Mouse (Mus musculus) forebrain, embryonic 12.5 days (tissue): ENCODE measurements around the gene Blvrb. TPM values are rescaled to one million over a fixed set of nuclear protein-coding genes. Genes with fewer than 3 reads are reported as not detected.

Experiments used
- ATAC-seq: fragments of 200-750 bp; cut with Nextera tagmentation; 2 replicates; pipeline ENCODE4 v1.8.0; 2017; ENCODE audit warnings: moderate TSS enrichment; ENCODE audit not compliant: low FRiP score
- H3K27ac ChIP-seq: fragments of 300-500 bp; sonication (generic); 2 replicates; pipeline ENCODE4 v1.5.1; 2016; ENCODE audit warnings: mild to moderate bottlenecking
- H3K27me3 ChIP-seq: fragments of 300-500 bp; sonication (generic); 2 replicates; pipeline ENCODE4 v1.6.1; 2016; ENCODE audit warnings: mild to moderate bottlenecking
- H3K36me3 ChIP-seq: fragments of 300-500 bp; sonication (generic); replicated peaks from 2 replicates; pipeline ENCODE4 v1.6.1; 2016; ENCODE audit warnings: mild to moderate bottlenecking
- H3K4me1 ChIP-seq: fragments of 300-500 bp; sonication (generic); 2 replicates; pipeline ENCODE4 v1.6.1; 2016
- H3K4me2 ChIP-seq: fragments of 300-500 bp; sonication (generic); 2 replicates; pipeline ENCODE4 v1.6.1; 2016; ENCODE audit warnings: mild to moderate bottlenecking, moderate library complexity
- H3K4me3 ChIP-seq: fragments of 300-500 bp; sonication (generic); replicated peaks from 2 replicates; pipeline ENCODE4 v1.5.1; 2016; ENCODE audit warnings: mild to moderate bottlenecking
- H3K9ac ChIP-seq: fragments of 300-500 bp; sonication (generic); 2 replicates; pipeline ENCODE4 v1.6.1; 2016; ENCODE audit warnings: mild to moderate bottlenecking
- H3K9me3 ChIP-seq: fragments of 300-500 bp; sonication (generic); 2 replicates; pipeline ENCODE4 v1.6.1; 2016
- WGBS: fragments of 180-500 bp; shearing (Covaris S2); methylation state at CpG from one replicate; pipeline ENCODE4 v1.1.7; 2016; 5-methylcytosine and 5-hydroxymethylcytosine counted together
- polyA plus RNA-seq: library from polyadenylated mRNA; unstranded; fragments of >200 nt; fragmentation: Nextera tagmentation; extraction: Ambion mirVana; gene quantifications from 2 replicates; pipeline ENCODE4 v1.2.1, GENCODE M21; 2016

Gene Blvrb
- polyA plus RNA-seq, 1 experiment from 2014 or later = 22.2 TPM

DNA sequence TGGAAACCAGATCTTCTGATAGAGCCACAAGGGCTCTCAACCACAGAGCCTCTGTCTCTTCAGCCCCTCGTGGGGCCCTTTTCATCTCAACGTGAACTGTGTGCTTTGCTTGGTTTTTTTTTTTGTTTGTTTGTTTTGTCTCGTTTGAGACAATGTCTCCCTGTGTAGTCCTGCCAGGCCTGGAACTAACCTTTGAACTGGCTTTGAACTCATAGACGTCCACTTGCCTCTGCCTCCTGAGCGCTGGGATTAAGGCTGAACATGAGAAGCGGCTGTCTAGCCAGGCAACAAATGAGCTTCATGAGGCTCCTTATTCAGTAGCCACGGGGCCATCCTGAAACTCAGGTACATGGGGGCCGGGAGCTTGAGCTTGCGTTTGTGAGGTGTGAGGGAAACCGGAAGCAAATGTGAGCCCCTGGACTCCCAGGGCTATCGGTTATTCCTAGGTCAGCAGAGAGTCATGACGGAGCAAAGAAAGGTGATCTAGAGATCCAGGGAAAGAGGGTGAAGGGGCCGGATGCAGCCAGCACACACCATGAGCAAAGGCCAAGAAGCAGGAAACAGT is 4.5 kb downstream of the Blvrb start:
- 55% methylated on average over 13 of the region's 13 CpGs for WGBS

DNA sequence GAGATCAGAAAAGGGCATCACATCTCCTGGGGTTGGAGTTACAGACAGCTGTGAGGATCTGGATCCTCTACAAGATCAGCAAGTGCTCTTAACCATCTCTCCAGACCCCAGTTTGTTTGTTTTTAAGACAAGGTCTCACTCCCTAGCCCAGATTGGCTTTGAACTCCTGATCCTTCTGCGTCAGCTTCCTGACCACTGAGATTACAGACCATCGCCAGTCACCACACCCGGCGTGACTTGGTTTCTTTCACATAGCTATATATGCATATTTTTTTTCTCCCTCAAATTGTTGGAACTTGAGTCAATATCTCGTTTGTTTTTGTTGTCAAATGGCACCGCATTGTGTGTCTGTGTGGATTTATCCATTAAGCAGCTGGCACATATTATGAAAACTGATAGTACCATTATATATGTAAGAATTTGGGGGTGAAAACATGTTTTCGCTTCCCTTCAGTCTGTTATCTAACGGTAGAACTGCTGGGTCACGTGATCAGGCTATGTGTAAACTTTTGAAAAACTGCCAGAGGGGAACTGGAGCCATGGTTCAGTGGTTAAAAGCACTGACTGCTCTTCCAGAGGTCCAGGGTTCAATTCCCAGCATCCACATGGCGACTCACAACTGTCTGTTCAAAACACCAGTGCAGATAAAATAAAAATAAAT is 6.8 kb downstream of the Blvrb start:
- no peaks in the 10 kb centered on the region for H3K4me1 ChIP-seq
- WGBS = 80% methylated on average over 10 of the region's 10 CpGs
- H3K4me2 ChIP-seq = no peak overlapping the region
- H3K9ac ChIP-seq = no peak overlapping the region
- H3K36me3 ChIP-seq = no peaks in the 10 kb centered on the region
- no peak overlapping the region for H3K4me3 ChIP-seq
- H3K9me3 ChIP-seq = no peaks in the 10 kb centered on the region
- no peaks in the 10 kb centered on the region for H3K27me3 ChIP-seq
- no peak overlapping the region for H3K27ac ChIP-seq
- ATAC-seq = no peak

More for the DNA sequence above, 4.5 kb downstream of the Blvrb start:
- 0 out of 2 replicates have a peak, but pooled peaks cover 8% of the 10 kb centered on the region for H3K4me1 ChIP-seq
- H3K27me3 ChIP-seq = peaks cover 11% of the 10 kb centered on the region; the same call in 1 of the 2 replicates
- H3K9me3 ChIP-seq = no peaks in the 10 kb centered on the region
- ATAC-seq = no peak
- no peak overlapping the region for H3K27ac ChIP-seq
- no peaks in the 10 kb centered on the region for H3K36me3 ChIP-seq
- no peak overlapping the region for H3K9ac ChIP-seq
- no peak overlapping the region for H3K4me3 ChIP-seq
- H3K4me2 ChIP-seq = no peak overlapping the region

GRCm38 (mm10) chr7:27455273-27455672 is 7.5 kb downstream of the Blvrb start:
- no peaks in the 10 kb centered on the region for H3K27me3 ChIP-seq
- no peak overlapping the region for H3K4me2 ChIP-seq
- H3K4me1 ChIP-seq = no peaks in the 10 kb centered on the region
- H3K36me3 ChIP-seq = no peaks in the 10 kb centered on the region
- H3K9ac ChIP-seq = no peak overlapping the region
- no peaks in the 10 kb centered on the region for H3K9me3 ChIP-seq
- ATAC-seq = no peak
- no peak overlapping the region for H3K4me3 ChIP-seq
- whole genome bisulfite sequencing = 93% methylated on average over 3 of the region's 3 CpGs
- no peak overlapping the region for H3K27ac ChIP-seq

- 92% methylated on average over 4 of the region's 4 CpGs for WGBS
- no peak overlapping the region for H3K9ac ChIP-seq
- no peak for ATAC-seq
Measured at GRCm38 (mm10) chr7:27458614-27459013, 10.8 kb downstream of the Blvrb start.

DNA sequence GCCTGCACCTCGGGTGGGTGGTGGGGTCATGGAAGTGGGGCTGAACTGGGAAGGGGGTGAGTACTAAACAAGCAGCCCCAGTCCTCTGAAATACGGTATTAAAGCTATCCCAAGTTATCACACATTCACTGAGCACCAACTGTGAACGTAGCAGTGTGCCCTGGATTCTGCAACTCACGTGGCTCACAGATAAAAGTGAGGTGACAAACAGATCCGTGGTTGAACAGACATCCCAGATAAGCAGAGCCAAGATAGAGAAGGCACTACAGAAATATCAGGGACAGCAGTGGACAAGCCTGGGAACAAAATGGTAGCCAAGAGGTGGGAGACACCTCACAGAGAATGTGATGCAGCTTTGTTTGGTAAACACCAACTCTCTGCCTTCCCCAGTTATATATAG is 11.9 kb downstream of the Blvrb start:
- Histone ChIP-seq H3K4me2 (no peak overlapping the region), H3K9ac (no peak overlapping the region), H3K9me3 (no peaks in the 10 kb centered on the region), H3K4me3 (no peak overlapping the region), H3K36me3 (no peaks in the 10 kb centered on the region), H3K4me1 (no peaks in the 10 kb centered on the region), H3K27ac (no peak overlapping the region), H3K27me3 (no peaks in the 10 kb centered on the region)
- ATAC-seq = no peak
- 91% methylated on average over 5 of the region's 5 CpGs for WGBS

More at GRCm38 (mm10) chr7:27458614-27459013, 10.8 kb downstream of the Blvrb start:
- no peak overlapping the region for H3K27ac ChIP-seq
- no peaks in the 10 kb centered on the region for H3K9me3 ChIP-seq
- no peaks in the 10 kb centered on the region for H3K4me1 ChIP-seq
- H3K4me3 ChIP-seq = no peak overlapping the region
- H3K4me2 ChIP-seq = no peak overlapping the region
- no peaks in the 10 kb centered on the region for H3K36me3 ChIP-seq
- H3K27me3 ChIP-seq = no peaks in the 10 kb centered on the region

GRCm38 (mm10) chr7:27460477-27460876 is 12.7 kb downstream of the Blvrb start:
- Histone ChIP-seq H3K9ac (no peak overlapping the region), H3K4me1 (no peaks in the 10 kb centered on the region), H3K36me3 (no peaks in the 10 kb centered on the region), H3K27ac (no peak overlapping the region), H3K27me3 (no peaks in the 10 kb centered on the region), H3K9me3 (no peaks in the 10 kb centered on the region), H3K4me2 (no peak overlapping the region), H3K4me3 (no peak overlapping the region)
- 88% methylated on average over 6 of the region's 6 CpGs for WGBS
- ATAC-seq = no peak

- Histone ChIP-seq H3K4me1 (peaks cover 3% of the 10 kb centered on the region; the same call in 1 of the 2 replicates), H3K9ac (no peak overlapping the region), H3K4me2 (no peak overlapping the region), H3K27ac (no peak overlapping the region), H3K9me3 (no peaks in the 10 kb centered on the region), H3K27me3 (no peaks in the 10 kb centered on the region), H3K4me3 (no peak overlapping the region), H3K36me3 (no peaks in the 10 kb centered on the region)
- ATAC-seq = no peak
- whole genome bisulfite sequencing = 40% methylated on average over 4 of the region's 4 CpGs
Measured at GRCm38 (mm10) chr7:27467648-27468047, 19.9 kb downstream of the Blvrb start.

DNA sequence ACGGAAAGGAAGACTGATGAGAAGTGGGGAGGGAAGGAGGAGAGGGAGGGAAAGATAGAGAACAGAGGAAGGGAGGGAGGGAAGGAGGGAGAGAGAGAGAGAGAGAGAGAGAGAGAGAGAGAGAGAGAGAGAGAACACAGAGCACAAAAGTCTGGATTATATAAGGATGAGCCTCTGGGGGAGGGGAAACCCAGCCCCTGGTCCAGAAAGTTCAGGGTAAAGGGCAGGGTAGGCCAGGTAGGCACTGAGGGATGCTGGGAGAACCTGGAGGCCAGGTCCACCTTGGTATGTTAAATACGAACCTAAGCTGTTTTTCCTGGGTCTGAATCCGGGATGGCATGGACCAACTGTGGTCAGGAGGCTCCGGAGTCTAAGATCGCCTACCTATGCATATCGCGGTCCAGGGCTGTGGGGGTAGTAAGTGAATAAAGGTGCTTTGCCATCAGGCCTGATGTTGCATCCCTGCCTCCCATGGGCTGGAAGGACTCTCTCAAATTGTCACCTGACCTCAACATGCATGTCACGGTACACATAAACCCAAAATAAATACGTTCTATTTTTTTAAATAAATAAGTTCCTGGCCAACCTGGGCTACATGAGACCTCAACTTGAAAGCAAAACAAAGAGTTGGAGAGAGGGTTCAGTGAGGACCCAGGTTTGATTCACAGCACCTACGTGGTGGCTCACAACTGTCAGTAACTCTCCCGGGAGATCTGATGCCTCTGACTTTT is 23.8 kb downstream of the Blvrb start:
- no peak for ATAC-seq
- Histone ChIP-seq H3K4me2 (no peak overlapping the region), H3K27me3 (no peaks in the 10 kb centered on the region), H3K27ac (no peak overlapping the region), H3K4me1 (peaks cover 4% of the 10 kb centered on the region), H3K9me3 (no peaks in the 10 kb centered on the region), H3K36me3 (peaks cover 7% of the 10 kb centered on the region), H3K4me3 (no peak overlapping the region), H3K9ac (no peak overlapping the region)
- 91% methylated on average over 11 of the region's 11 CpGs for WGBS

- peaks cover 4% of the 10 kb centered on the region for H3K4me1 ChIP-seq
- ATAC-seq = no peak
- H3K9ac ChIP-seq = 0 out of 2 replicates have a peak overlapping the region, but pooled peaks have one; percentile 62
- 50% methylated on average over 7 of the region's 7 CpGs for WGBS
- H3K9me3 ChIP-seq = no peaks in the 10 kb centered on the region
- H3K4me3 ChIP-seq = peak overlapping the region; percentile 73
- H3K27ac ChIP-seq = peak overlapping the region; percentile 54; the same call in 1 of the 2 replicates
- H3K4me2 ChIP-seq = peak overlapping the region; percentile 75
- H3K27me3 ChIP-seq = no peaks in the 10 kb centered on the region
- H3K36me3 ChIP-seq = peaks cover 16% of the 10 kb centered on the region
Measured at GRCm38 (mm10) chr7:27472596-27472995, 24.8 kb downstream of the Blvrb start.

DNA sequence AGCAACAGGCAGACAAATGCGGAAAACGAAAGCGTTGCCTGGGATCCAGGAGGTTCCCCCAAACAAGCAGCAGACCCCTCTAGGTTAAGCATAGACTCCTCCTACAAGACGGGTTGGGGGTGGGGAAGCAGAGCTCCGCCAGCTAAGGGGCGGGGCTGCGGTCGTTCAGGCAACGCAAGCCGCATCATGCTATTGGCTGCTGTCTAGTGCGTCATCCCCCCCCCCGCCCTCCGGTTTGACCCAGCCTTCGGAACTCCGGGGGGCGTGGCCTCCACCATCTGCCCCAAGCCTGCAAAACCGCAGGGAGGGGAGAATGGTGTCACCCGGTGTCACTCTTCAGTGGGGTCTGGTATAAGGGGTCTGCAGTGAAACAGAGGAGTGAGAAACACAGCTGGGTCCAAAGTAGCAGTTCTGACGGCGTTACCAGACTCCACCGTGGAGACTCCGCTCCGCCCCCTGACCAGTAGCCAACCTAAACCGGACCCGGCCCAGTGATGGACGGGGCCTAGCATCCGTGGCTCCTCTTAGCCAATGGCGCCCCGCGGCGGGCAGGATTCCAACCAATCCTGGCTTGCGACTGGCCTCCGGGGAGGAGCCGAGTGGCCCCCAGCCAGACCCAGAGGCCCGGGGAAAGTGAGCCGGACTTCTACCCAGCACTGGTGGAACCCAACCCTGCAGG is 25.5 kb downstream of the Blvrb start, which contains the start of gene Sertad3:
Gene Sertad3, plus strand, starts transcription at position 613 of the 679 bp plus-strand sequence.
- Histone ChIP-seq H3K4me3 (peak within 1 kb of the TSS; percentile 73), H3K27ac (peak within 1 kb of the TSS; percentile 94), H3K9ac (peak within 1 kb of the TSS; percentile 62), H3K36me3 (peaks cover 22% of the 10 kb centered on the region), H3K4me1 (peaks cover 4% of the 10 kb centered on the region), H3K27me3 (no peaks in the 10 kb centered on the region), H3K9me3 (no peaks in the 10 kb centered on the region), H3K4me2 (peak within 1 kb of the TSS; percentile 75)
- peak; percentile 94 for ATAC-seq
- WGBS = under 1% methylated on average over 36 of the region's 36 CpGs

GRCm38 (mm10) chr7:27473835-27474489 is 26.2 kb downstream of the Blvrb start:
- ATAC-seq = no peak; the same call in 1 of the 2 replicates
- H3K9ac ChIP-seq = peak overlapping the region; percentile 62
- peak overlapping the region; percentile 73 for H3K4me3 ChIP-seq
- peaks cover 22% of the 10 kb centered on the region for H3K36me3 ChIP-seq
- peak overlapping the region; percentile 75 for H3K4me2 ChIP-seq
- peak overlapping the region; percentile 94 for H3K27ac ChIP-seq
- H3K9me3 ChIP-seq = no peaks in the 10 kb centered on the region
- H3K27me3 ChIP-seq = no peaks in the 10 kb centered on the region
- H3K4me1 ChIP-seq = peaks cover 4% of the 10 kb centered on the region
- WGBS = under 1% methylated on average over 34 of the region's 34 CpGs
